Mouse (Mus musculus) kidney, postnatal 10 days (tissue): ENCODE measurements around the gene Uhrf1bp1.

Experiments
- DNase-seq: peaks from one replicate; pipeline ENCODE4 v3.0.0; 2021; ENCODE audit warnings: mixed read lengths

The Uhrf1bp1 gene

DNA sequence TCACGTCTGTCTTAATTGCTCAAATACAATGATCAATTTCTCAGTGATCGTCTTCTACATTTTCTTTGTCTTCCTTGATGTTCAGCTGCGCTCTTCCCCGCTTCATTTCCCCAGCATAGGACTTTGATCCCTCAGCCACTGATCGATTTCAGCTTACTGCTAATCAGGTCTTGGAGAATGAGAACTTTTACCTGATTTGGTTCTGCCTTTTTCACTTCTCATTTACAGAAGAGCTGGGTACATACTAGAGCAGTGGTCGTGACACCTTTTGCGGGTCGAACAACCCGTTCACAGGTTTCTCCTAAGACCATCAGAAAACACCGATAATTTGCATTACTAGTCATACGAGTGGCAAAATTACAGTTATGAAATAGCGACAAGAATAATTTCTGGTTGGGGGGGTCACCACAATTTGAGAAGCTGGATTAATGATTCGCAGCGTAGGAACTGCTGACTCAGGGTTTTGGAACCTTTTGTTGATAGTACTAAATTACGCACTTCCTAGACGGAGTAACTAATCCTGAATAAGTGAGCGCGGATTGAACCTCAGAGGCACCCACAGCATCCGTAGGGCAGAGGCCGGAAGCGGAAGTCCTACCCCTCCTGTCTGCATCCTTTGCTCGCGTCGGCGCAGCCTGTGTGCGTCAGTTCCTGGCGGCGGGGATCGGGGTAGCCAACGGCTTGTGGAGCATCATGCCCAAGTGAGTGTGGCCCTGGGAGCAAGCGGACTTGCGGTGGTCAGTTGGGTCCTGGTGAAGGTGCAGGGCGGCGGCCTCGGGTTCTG lies 16.6 kb upstream of the Uhrf1bp1 start:
- peak; percentile 97 for DNase-seq

DNA sequence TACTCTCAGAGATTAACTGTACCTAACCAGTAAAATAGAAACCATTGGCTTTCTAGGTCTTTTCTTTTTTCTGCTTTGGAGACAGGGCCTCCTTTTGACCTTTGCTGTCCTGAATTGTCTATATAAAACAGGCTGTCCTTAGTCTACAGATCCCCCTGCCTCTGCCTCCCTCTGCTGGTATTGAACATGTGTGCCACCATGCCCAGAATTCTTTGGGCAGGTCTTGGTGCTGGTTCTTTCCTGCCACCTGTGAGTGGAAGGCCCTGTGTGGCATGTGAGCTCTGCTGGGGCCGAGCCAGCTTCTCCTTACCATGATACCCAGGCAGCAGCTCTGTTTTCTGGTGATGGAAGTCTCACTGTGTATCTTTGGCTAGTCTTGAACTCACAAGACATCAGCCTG lies 7.9 kb upstream of the Uhrf1bp1 start:
- no peak for DNase-seq

DNA sequence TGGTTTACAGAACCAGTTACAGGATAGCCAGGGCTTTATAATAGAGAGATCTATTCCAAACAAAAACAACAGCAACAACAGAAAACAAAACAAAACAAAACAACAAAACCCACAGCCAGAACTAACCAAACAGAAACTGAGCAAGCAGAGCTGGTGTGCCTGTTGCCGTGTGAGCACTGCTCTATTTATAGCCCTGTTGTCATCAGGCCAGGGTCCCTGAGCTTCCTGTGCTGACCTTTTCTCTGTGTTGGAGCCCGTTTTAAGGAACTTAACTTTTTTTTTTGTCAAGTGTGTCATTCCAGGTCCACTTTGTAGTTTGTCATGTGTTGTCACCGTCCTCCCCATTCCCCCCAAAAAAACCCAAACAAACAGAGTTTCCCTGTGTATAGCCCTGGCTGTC lies 5.2 kb upstream of the Uhrf1bp1 start:
- DNase-seq, result no peak

GRCm38 (mm10) chr17:27856798-27857648 lies 782 bp downstream of the Uhrf1bp1 start:
- DNase-seq, result peak; percentile 77

DNA sequence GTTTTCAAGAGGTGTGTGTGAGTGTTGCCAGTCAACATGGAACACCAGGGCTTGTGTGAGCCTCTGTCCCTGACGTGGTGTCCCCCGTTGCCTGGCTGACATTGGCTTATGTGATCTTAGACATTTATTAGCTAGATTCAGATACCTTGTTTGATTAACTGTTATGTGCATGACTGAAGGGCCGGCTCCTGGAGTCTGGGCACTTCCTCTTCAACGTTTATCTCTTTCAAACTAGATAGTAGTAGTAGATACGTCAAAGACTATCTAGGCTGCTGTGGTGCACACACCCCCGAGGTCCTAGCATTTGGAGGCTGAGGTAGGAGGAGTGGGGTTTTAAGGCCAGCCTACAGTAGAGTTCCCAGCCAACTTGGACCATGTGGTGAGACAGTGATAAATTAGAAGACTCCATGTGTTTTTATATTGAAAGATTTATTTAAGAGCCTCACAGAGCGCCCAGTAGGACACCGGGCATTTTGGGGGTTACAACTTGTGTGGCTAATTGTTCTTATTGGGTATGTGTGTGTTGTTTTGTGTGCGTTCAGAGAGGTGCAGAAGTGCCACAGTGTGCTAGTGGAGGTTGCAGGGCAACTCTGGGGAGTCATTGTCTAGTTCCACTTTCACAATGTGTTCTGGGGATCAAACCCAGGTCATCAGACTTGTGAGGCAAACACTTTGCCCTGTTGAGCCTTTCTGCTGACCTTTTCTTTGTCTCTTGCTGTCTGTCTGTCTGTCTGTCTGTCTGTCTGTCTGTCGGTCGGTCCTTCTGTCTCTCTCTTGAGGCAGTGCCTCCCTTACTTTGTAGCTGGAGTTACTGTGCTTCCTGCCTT lies 1.6 kb downstream of the Uhrf1bp1 start:
- DNase-seq, result no peak

- DNase-seq, result no peak
Observed at GRCm38 (mm10) chr17:27859131-27859530, 2.9 kb downstream of the Uhrf1bp1 start.

GRCm38 (mm10) chr17:27865461-27865860 lies 9.2 kb downstream of the Uhrf1bp1 start:
- DNase-seq, result no peak

DNA sequence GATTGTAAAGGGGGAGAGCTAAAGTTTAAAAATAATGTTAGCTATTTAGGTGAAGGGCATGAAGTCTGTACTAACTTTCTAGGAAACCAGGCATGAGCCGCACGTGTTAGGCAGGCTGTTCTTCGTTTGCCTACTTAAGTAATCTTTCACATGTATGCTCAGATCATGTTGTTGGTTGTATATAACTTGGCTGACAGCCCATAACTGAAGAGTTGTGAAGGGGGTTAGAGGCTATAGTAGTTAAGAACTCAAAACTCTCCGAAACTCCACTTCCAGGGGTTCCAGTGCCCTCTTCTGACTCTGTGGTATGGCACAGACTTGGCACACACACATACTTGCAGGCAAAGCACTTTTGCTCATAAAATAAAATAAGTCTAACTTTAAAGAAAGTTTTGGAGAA lies 10.5 kb downstream of the Uhrf1bp1 start:
- DNase-seq, result no peak

DNA sequence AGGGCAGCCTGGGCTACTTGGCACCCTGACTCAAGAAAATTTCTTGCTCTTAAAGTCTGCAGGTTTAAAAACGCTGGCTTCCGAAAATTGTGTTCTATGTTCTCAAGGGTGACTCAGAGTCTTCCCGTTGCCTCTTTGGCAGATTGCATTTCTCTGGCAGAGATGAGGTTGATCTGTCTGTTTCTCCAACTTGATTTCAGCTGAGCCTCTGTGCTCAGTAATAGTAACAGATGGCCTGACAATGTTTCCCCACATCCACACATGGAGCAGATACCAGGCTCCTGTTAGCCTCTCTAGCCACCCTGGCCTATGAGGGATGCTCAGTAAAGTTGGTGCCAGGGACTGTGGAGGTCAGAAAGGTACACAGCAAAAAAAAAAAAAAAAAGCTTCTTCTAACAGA lies 15.6 kb downstream of the Uhrf1bp1 start:
- DNase-seq, result no peak

GRCm38 (mm10) chr17:27873583-27873982 lies 17.3 kb downstream of the Uhrf1bp1 start:
- no peak for DNase-seq

- no peak for DNase-seq
Observed at GRCm38 (mm10) chr17:27874510-27874909, 18.3 kb downstream of the Uhrf1bp1 start.

- peak; percentile 56 for DNase-seq
Observed at GRCm38 (mm10) chr17:27881518-27881917, 25.3 kb downstream of the Uhrf1bp1 start.

DNA sequence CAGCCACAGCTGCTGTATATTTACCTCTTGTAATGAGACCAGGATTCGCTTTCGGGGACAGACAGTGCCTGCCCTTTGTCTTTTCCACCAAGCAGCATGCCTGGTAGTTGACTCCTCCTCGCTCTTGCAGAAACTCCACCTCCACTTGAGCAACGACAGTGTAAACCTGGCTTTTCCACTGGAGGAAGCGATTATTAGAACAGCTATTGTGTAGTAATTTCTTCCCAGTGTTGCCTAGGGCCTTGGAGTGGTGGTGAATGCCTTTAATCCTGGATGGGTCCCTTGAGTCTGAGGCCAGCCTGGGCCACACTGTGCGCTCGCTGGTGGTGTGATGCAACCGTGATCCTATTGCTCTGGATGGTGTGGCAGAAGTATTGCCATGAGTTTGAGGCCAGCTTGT lies 26.9 kb downstream of the Uhrf1bp1 start:
- DNase-seq, result no peak

DNA sequence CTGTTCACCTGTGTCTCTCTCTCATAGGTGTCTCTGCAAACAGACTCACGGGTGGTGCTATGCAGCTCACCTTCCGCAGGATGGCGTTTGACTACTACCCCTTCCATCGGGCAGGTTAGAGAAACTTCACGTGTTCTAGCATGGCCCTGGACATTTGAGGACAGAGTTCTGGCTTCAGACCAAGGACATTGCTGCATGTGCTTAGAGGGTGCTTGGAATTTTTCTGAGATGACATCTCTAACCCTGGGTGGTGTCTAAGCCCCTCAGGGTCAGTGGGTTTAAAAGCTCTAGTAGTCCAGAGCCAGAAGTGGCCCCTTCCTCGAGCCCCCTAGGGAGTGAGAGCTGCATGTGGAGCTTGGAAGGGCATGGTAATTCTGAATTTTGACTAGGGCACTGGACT lies 27.8 kb downstream of the Uhrf1bp1 start:
- DNase-seq, result no peak

- peak; percentile 26 for DNase-seq
Observed at GRCm38 (mm10) chr17:27886499-27887210, 30.4 kb downstream of the Uhrf1bp1 start.

GRCm38 (mm10) chr17:27907512-27908205 lies 51.4 kb downstream of the Uhrf1bp1 start:
- DNase-seq, result peak; percentile 97

- no peak for DNase-seq
Observed at GRCm38 (mm10) chr17:27908206-27908887, 52.1 kb downstream of the Uhrf1bp1 start.

GRCm38 (mm10) chr17:27908888-27909621 lies 52.8 kb downstream of the Uhrf1bp1 start, which contains the start of gene Anks1:
Anks1 (plus strand) TSS chr17:27909306.
- DNase-seq, result peak; percentile 94

GRCm38 (mm10) chr17:27909622-27910500 lies 53.6 kb downstream of the Uhrf1bp1 start, which contains the start of gene Taf11:
Taf11 (minus strand) TSS chr17:27909844.
- peak; percentile 34 for DNase-seq
